Mouse (Mus musculus) ES-Bruce4 (cell line): Measurements from ENCODE around the gene Mapkap1. TPM values are rescaled to one million over a fixed set of nuclear protein-coding genes. Genes with fewer than 3 reads are reported as not detected.

Experiments used
- H3K27ac ChIP-seq: 2 replicates; pipeline ENCODE4 v1.5.1; 2012; ENCODE audit warnings: low read length, inconsistent platforms; ENCODE audit not compliant: insufficient read depth
- H3K27me3 ChIP-seq: 2 replicates; pipeline ENCODE4 v1.6.1; 2012; ENCODE audit warnings: mild to moderate bottlenecking, low read length, inconsistent platforms; ENCODE audit not compliant: control insufficient read depth, poor library complexity, insufficient read depth, severe bottlenecking
- H3K36me3 ChIP-seq: 2 replicates; pipeline ENCODE4 v1.6.1; 2012; ENCODE audit warnings: inconsistent platforms, mild to moderate bottlenecking, low read length, moderate library complexity; ENCODE audit not compliant: control insufficient read depth, poor library complexity, insufficient read depth, severe bottlenecking
- H3K4me1 ChIP-seq: one replicate; pipeline ENCODE4 v1.8.1; 2011; ENCODE audit warnings: low read length; ENCODE audit not compliant: control insufficient read depth, insufficient read depth
- H3K4me3 ChIP-seq: 2 replicates; pipeline ENCODE4 v1.5.1; 2011; ENCODE audit warnings: low read depth, mild to moderate bottlenecking, low read length
- H3K9ac ChIP-seq: 2 replicates; pipeline ENCODE4 v1.6.1; 2012; ENCODE audit warnings: low read depth, mild to moderate bottlenecking, inconsistent platforms; ENCODE audit not compliant: poor library complexity, severe bottlenecking
- H3K9me3 ChIP-seq: replicated peaks from 2 replicates; pipeline ENCODE4 v1.6.1; 2012; ENCODE audit warnings: mild to moderate bottlenecking, low read length, inconsistent platforms; ENCODE audit not compliant: control insufficient read depth, poor library complexity, insufficient read depth, severe bottlenecking
- CTCF ChIP-seq: IDR thresholded peaks from one replicate; pipeline ENCODE4 v1.8.1; 2011; ENCODE audit warnings: low read depth, low read length
- EP300 ChIP-seq: IDR thresholded peaks from 2 replicates; pipeline ENCODE4 v1.6.1; 2011; ENCODE audit warnings: low read depth, low read length; ENCODE audit not compliant: insufficient read depth
- POLR2A ChIP-seq: IDR thresholded peaks from one replicate; pipeline ENCODE4 v1.8.1; 2011; ENCODE audit warnings: low read length; ENCODE audit not compliant: insufficient read depth
- polyA plus RNA-seq: library from polyadenylated mRNA; stranded (reverse); fragments of >200 nt; gene quantifications from 2 replicates; pipeline ENCODE4 v1.2.4, GENCODE M21; 2011; ENCODE audit warnings: low read depth; ENCODE audit not compliant: missing spikeins, insufficient read depth, insufficient read length

The Mapkap1 gene
- polyA plus RNA-seq, 1 experiment, result 48.1 TPM

DNA sequence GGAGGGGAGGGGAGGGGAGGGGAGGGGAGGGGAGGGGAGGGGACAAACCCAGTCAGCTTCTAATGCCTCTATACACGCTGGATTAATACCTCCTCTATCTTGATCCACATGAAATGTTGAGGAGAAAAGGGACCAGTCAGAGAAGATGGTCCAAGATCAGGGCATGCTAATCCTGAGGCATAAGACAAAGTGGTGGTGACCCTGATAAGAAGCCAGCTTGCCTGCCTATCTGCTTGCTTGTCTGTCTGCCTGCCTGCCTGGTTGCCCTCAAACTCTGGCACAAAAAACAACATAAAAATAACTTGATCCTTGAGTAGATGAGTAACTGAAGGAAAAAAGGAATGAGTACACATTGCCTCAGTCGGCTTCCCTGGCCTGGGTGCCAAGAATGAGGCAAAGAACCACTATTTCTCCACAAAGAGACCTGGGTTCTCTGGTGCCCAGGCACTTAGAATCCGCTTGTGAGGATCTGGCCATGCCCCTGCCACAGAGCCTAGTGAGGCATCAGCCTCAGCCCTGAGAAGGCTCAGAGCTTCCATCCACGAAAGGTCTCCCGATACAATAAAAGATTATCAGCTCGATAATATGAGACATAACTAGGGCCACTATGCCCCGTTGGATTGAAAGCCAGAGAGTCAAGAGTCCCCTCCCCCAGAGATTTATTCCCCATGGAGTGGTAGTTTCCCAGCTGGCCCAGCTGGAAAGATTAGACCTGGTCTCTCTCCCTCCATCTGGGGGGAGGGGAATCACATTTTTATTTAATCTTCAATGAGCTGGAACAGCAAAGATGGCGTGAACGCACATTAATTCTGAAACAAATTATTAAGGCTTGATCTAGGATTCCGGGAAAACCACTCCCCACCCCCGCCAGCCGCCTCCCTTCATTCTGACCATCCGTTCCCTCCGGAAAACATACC lies 228.9 kb downstream of the Mapkap1 start:
- no peak for TF ChIP-seq CTCF
- TF ChIP-seq EP300, result no peak
- TF ChIP-seq POLR2A, result no peak
- Histone ChIP-seq H3K4me3 (no peak overlapping the region), H3K27ac (no peak overlapping the region), H3K36me3 (no peaks in the 10 kb centered on the region), H3K27me3 (no peaks in the 10 kb centered on the region), H3K9me3 (no peaks in the 10 kb centered on the region), H3K9ac (no peak overlapping the region), H3K4me1 (peaks cover 5% of the 10 kb centered on the region)

DNA sequence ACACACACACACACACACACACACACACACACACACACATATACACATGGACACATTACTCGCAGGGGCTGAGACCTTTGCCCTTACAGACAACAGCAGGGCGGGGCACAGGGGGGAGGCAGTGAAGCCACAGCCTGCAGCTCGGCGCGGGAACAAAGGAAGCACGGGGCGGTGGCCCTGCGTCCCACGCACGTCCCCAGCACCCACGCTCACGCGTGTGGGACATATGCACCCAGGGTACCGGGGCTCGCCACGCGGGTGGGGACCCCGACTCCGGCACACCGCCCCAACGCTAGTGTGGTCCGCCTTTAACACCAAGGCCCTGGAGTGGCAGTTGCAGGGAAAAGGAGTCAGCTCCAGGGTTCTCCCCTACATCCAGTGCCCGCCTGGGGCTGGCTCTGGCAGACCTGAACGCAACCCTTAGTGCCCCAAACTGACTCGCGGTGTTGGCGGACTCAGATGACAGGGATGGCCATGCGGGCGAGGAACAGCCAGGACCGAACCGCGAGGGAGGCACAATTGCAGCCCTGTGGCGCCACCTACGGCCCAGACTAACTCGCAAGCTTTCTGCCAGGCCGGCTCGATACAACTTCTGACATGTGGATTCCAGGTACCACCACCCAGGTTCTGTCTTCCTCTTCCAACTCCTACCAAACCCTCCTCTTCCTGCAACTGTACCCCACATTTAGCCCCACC lies 232.5 kb downstream of the Mapkap1 start:
- Histone ChIP-seq H3K9ac (no peak overlapping the region), H3K27ac (no peak overlapping the region), H3K27me3 (no peaks in the 10 kb centered on the region), H3K4me1 (peaks cover 6% of the 10 kb centered on the region), H3K4me3 (peak overlapping the region; percentile 22), H3K9me3 (no peaks in the 10 kb centered on the region), H3K36me3 (no peaks in the 10 kb centered on the region)
- TF ChIP-seq CTCF (peak; percentile 91), EP300 (no peak)

DNA sequence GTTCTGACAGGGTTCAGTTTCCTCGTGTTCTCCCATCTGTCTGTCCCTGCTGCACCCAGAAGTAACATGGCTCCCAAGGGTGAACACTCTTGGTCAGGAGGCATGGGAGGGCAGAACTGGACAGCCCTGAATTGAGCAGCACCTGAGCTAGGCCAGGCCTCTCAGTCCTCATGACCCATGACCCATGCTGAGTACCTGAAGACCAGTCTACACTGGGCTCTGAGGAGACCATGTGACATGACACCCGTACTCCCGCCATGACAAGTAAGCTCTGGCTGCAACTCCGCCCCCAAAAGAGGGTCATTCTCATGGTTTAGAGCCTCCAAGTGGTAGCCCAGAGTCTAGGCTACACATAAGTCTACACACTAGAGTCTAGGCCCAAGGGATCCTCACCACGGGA lies 233.2 kb downstream of the Mapkap1 start:
- H3K4me3 ChIP-seq, result no peak overlapping the region
- TF ChIP-seq POLR2A (no peak), EP300 (no peak), CTCF (no peak)
- H3K9me3 ChIP-seq, result no peaks in the 10 kb centered on the region
- H3K27me3 ChIP-seq, result no peaks in the 10 kb centered on the region
- H3K27ac ChIP-seq, result no peak overlapping the region
- no peak overlapping the region for H3K9ac ChIP-seq
- peaks cover 6% of the 10 kb centered on the region for H3K4me1 ChIP-seq
- H3K36me3 ChIP-seq, result no peaks in the 10 kb centered on the region

DNA sequence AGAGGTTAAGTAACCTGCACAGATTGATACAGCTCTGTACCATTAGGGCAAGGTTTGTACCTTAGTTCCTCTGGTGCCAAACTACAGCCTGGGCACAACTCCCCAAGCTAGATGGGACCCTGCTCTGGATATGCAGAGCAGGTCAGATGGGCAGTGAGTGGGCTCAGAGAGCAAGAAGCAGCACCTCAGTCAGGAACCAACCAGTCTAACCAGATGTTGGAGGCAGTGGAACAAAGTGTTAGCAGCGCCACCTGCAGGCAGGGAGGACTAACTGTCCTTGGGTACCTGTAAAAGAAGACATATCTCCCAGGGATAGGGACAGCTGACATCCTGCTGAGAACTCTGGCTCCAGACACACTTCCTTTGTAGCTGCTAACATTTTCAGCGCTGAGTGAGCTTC lies 235.8 kb downstream of the Mapkap1 start:
- no peaks in the 10 kb centered on the region for H3K27me3 ChIP-seq
- H3K4me3 ChIP-seq, result peak overlapping the region; percentile 66
- H3K9ac ChIP-seq, result no peak overlapping the region
- TF ChIP-seq EP300 (peak; percentile 29; the same call in 1 of the 2 replicates), CTCF (peak; percentile 95), POLR2A (peak; percentile 59)
- H3K36me3 ChIP-seq, result no peaks in the 10 kb centered on the region
- H3K9me3 ChIP-seq, result no peaks in the 10 kb centered on the region
- H3K4me1 ChIP-seq, result peaks cover 1% of the 10 kb centered on the region
- H3K27ac ChIP-seq, result no peak overlapping the region

DNA sequence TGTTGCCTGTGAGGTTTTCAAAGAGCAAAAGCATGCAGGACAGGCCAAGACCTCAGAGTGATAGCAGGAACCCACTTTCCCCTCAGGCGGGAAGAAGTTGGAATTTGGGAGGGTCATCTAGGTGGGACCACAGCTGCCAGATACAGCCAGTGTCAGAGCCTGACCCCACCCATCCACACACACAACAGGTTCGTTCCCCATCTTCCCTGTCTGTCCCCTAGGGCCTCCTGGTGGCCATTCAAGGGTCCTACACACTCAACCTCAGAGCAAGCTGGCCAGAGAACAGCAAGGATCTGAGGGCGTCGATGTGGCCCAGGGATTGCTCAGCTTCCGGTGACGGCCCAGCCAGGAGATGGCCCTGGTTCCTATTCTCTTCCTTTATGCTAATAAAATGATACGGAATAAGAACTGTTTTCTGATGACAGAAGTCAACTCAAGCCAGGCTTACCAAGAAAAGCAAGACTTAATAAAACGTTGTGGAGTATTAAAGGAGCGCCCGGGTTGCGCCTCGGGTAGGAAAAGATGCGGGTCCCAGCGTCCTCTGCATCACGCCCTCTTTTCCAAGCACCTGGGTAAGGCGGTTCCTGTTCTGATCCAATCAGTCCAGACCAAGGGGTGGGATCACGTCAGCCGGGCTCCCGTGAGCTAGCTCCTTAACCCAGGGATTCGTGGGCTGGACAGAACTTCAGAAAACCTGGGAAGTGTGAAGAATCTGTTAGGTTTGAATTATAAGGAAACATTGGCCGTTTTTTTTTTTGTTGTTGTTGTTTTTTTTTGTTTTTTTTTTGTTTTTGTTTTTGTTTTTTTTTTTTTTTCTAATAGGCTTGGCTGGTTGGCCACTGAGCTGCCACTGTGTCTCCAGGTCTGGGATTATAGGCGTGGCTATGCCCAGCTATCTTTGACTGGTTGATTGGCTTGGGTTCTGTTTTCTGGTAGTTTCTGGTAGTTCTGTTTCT lies 238.3 kb downstream of the Mapkap1 start:
- no peaks in the 10 kb centered on the region for H3K27me3 ChIP-seq
- peak overlapping the region; percentile 0; the same call in 1 of the 2 replicates for H3K4me3 ChIP-seq
- H3K9me3 ChIP-seq, result no peaks in the 10 kb centered on the region
- no peaks in the 10 kb centered on the region for H3K36me3 ChIP-seq
- H3K9ac ChIP-seq, result peak overlapping the region; percentile 22; the same call in 1 of the 2 replicates
- 0 out of 2 replicates have a peak overlapping the region, but pooled peaks have one; percentile 27 for H3K27ac ChIP-seq
- peaks cover 1% of the 10 kb centered on the region for H3K4me1 ChIP-seq
- TF ChIP-seq CTCF, result peak; percentile 76
- peak; percentile 71; the same call in 1 of the 2 replicates for TF ChIP-seq EP300
- TF ChIP-seq POLR2A, result no peak
